Mouse (Mus musculus) hindbrain, postnatal 0 days (tissue): ENCODE measurements around the gene Selenbp1. TPM values are rescaled to one million over a fixed set of nuclear protein-coding genes. Genes with fewer than 3 reads are reported as not detected.
"Not testable (repeated sequence)": the region's sequence is repeated elsewhere in the genome, so short reads cannot be mapped to it uniquely, and the experiment has no call there.

ENCODE experiments used
- ATAC-seq: fragments of 200-750 bp; cut with Nextera tagmentation; 2 replicates; pipeline ENCODE4 v1.8.0; 2017; ENCODE audit warnings: mild to moderate bottlenecking, moderate TSS enrichment, moderate library complexity
- DNase-seq: peaks from one replicate; pipeline ENCODE4 v3.0.0-alpha.2; 2015; ENCODE audit warnings: low spot score
- H3K27ac ChIP-seq: fragments of 300-500 bp; sonication (generic); 2 replicates; pipeline ENCODE4 v1.5.1; 2014; ENCODE audit warnings: mild to moderate bottlenecking
- H3K27me3 ChIP-seq: fragments of 300-500 bp; sonication (generic); 2 replicates; pipeline ENCODE4 v1.6.1; 2014; ENCODE audit warnings: low read length, mixed read lengths; ENCODE audit not compliant: insufficient read depth
- H3K36me3 ChIP-seq: fragments of 300-500 bp; sonication (generic); 2 replicates; pipeline ENCODE4 v1.6.1; 2014; ENCODE audit warnings: low read length, mixed read lengths; ENCODE audit not compliant: insufficient read depth
- H3K4me1 ChIP-seq: fragments of 300-500 bp; sonication (generic); 2 replicates; pipeline ENCODE4 v1.6.1; 2014; ENCODE audit warnings: antibody characterized with exemption, low read length, mixed read lengths; ENCODE audit not compliant: insufficient read depth
- H3K4me2 ChIP-seq: fragments of 300-500 bp; sonication (generic); 2 replicates; pipeline ENCODE4 v1.6.1; 2014; ENCODE audit warnings: low read depth, mild to moderate bottlenecking, low read length, moderate library complexity, mixed read lengths
- H3K4me3 ChIP-seq: fragments of 300-500 bp; sonication (generic); 2 replicates; pipeline ENCODE4 v1.5.1; 2014; ENCODE audit warnings: low read length
- H3K9ac ChIP-seq: fragments of 300-500 bp; sonication (generic); replicated peaks from 2 replicates; pipeline ENCODE4 v1.6.1; 2014; ENCODE audit warnings: mild to moderate bottlenecking, low read length, moderate library complexity, mixed read lengths
- H3K9me3 ChIP-seq: fragments of 300-500 bp; sonication (generic); 2 replicates; pipeline ENCODE4 v1.6.1; 2016; ENCODE audit warnings: low read length, mixed read lengths
- CTCF ChIP-seq: IDR thresholded peaks from 2 replicates; pipeline ENCODE4 v1.5.1; 2016; ENCODE audit warnings: antibody characterized with exemption, control low read depth, low read depth
- WGBS: fragments of 180-500 bp; shearing (Covaris S2); extraction: QIAGEN DNeasy Blood & Tissue Kit; methylation state at CpG from one replicate; pipeline ENCODE4 v1.1.7; 2014; 5-methylcytosine and 5-hydroxymethylcytosine counted together
- polyA plus RNA-seq: library from polyadenylated mRNA; unstranded; fragments of >200 nt; fragmentation: Nextera tagmentation; extraction: Ambion mirVana; gene quantifications from 2 replicates; pipeline ENCODE4 v1.2.1, GENCODE M21; 2015
- total RNA-seq: library from RNA; depleted of rRNA; stranded (reverse); fragments of >200 nt; gene quantifications from 2 replicates; pipeline ENCODE4 v1.2.3, GENCODE M21; 2014; rRNA removed

Gene Selenbp1
- 32.8 and 36.5 TPM in 2 replicates for total RNA-seq
- 19.9 and 21.3 TPM in 2 replicates for polyA plus RNA-seq

DNA sequence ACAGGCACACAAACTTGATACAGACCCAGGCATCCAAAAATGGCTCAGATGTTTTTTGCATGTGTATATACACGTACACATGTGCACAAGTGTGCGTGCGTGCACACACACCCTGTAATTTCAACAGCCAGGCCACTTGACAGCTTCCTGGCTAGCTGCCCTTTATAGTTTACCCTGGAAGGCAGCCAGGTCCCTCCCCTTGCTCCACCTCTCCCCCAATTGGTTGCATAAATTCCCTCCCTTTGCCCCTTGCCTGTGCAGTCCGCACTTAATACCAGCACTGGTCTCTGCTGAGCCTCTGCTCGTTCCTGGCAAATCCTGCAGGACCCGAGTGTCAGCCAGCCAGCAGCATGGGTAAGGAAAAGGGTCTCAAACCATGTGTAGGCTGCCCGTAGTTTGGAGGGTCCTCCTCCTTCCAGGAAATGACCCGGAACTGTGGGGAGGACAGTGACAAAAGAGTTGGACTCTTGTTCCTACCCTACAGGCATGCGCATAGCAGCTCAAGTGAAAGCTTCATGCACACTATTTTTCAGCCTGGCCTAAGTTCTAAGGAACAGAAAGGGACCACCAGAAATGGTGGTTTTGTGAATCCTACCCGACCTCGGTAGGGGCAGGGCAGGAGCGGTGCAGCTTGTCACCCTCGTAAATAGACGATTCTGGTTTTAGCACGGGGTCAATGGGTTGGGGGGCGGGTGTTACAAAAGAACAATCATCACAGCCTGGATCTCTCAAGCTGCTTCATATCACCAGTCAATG is at the start of gene Selenbp1:
Gene Selenbp1 (plus strand): TSS at position 248 of the 756 bp plus-strand sequence.
- TF ChIP-seq CTCF: no peak
- 21% methylated on average over 16 of the region's 16 CpGs for WGBS
- ATAC-seq (peak; percentile 91), DNase-seq (peak; percentile 79)
- Histone ChIP-seq H3K4me3 (peak within 1 kb of the TSS; percentile 27), H3K4me1 (no peaks in the 10 kb centered on the region), H3K9me3 (no peaks in the 10 kb centered on the region), H3K27ac (peak within 1 kb of the TSS; percentile 77), H3K27me3 (no peaks in the 10 kb centered on the region), H3K9ac (0 out of 2 replicates have a peak within 1 kb of the TSS, but pooled peaks have one; percentile 30), H3K36me3 (no peaks in the 10 kb centered on the region), H3K4me2 (peak within 1 kb of the TSS; percentile 46)

DNA sequence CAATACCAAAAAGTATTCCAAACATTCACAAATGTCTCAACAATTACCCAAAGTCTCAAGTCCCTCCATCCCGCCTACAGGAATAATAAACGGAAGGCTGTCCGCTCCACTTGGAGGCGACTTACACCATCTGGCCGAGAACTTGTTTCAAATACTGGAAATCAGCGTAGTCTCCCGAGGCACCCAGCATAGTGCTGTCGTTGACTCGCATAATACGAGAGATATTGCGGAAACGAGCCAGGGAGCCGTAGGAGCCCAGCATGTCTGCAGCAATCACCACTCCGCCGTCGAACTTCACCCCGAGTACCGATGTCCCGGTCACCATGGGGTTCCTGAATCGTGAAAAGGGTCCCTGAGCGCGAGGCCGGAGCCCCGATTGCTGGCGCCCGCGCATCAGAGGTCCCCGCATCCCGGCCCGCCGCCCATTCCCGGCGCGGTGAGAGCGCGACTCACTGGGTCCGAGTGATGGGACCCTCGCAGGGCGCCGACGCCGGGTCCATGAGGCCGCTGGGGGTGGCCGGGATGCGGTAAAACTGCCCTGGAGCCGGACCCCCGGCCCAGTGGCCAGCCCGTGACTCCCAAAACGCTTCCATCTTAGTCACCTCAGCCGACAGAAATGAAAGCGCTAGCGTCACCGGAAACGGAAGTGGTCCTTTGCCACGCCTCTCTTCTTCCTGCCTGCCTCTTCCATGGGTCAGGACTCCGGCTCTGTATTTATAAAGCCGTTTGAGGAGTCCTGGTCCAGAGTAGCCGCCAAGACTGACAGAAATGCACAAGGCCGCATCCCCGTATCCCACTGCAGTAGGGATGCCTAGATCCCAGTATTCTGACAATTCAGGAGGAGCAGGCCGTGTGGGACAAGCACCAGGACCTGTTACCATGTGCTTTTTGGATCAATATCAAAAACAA is 46.3 kb upstream of the Selenbp1 start, which contains the start of gene Psmb4:
Gene Psmb4 (minus strand): TSS at position 646 of the 909 bp plus-strand sequence.
- 1% methylated on average over 61 of the region's 61 CpGs for WGBS
- H3K27me3 ChIP-seq: no peaks in the 10 kb centered on the region
- H3K4me3 ChIP-seq: peak within 1 kb of the TSS; percentile 96
- no peak for TF ChIP-seq CTCF
- H3K4me2 ChIP-seq: peak within 1 kb of the TSS; percentile 60
- peak within 1 kb of the TSS; percentile 91 for H3K9ac ChIP-seq
- no peaks in the 10 kb centered on the region for H3K9me3 ChIP-seq
- peaks cover 28% of the 10 kb centered on the region for H3K36me3 ChIP-seq
- peaks cover 7% of the 10 kb centered on the region; the same call in 1 of the 2 replicates for H3K4me1 ChIP-seq
- DNase-seq: peak; percentile 94
- peak; percentile 91 for ATAC-seq
- peak within 1 kb of the TSS; percentile 90 for H3K27ac ChIP-seq

DNA sequence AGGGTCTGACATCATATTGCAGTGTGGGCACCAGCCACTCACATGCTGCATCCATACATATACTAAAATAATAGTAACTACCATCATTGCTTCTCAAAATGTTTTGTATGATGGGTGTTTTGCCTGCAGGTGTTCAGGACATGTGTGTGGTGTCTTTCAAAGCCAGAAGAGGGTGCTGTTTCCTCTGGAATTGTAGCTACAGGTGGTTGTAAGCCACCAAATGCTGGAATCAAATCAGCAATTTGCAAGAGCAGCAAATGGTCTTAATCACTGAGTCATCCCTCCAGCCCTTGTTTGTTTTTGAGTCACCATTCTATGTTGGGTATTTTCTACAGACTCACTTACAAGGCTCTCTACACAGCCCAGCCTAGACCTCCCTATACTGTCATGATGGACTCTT is 44.3 kb upstream of the Selenbp1 start:
- peaks cover 7% of the 10 kb centered on the region; the same call in 1 of the 2 replicates for H3K4me1 ChIP-seq
- peaks cover 15% of the 10 kb centered on the region for H3K36me3 ChIP-seq
- DNase-seq: peak; percentile 60
- peak; percentile 63 for TF ChIP-seq CTCF
- ATAC-seq: no peak
- no peak overlapping the region for H3K4me2 ChIP-seq
- no peak overlapping the region for H3K27ac ChIP-seq
- H3K27me3 ChIP-seq: no peaks in the 10 kb centered on the region
- H3K9me3 ChIP-seq: no peaks in the 10 kb centered on the region
- no peak overlapping the region for H3K4me3 ChIP-seq
- H3K9ac ChIP-seq: no peak overlapping the region

DNA sequence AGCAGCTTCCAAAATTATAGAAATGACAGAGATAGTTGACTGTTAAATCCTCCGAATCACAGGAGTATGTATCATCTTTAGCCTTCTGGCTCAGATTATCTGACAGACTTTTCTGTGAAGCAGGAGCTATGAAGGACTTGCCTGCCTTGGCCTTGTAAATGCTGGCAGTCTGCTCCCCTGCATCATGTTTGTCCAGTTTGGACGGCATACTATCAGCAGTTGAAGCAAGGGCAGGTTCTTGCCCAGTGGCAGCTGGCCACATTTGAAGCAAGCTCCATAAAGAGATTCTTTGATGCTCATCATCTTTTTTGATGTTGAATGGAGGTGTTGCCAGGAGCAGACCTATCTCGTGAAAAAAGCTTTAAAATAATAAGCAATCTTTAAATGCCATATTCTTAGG is 38.8 kb upstream of the Selenbp1 start:
- 70% methylated on average over 3 of the region's 3 CpGs for WGBS
- no peak overlapping the region for H3K27ac ChIP-seq
- H3K9ac ChIP-seq: no peak overlapping the region
- H3K9me3 ChIP-seq: no peaks in the 10 kb centered on the region
- ATAC-seq: no peak
- no peaks in the 10 kb centered on the region for H3K4me1 ChIP-seq
- no peak for TF ChIP-seq CTCF
- H3K4me3 ChIP-seq: no peak overlapping the region
- no peaks in the 10 kb centered on the region for H3K27me3 ChIP-seq
- no peak overlapping the region for H3K4me2 ChIP-seq
- DNase-seq: no peak
- no peaks in the 10 kb centered on the region for H3K36me3 ChIP-seq

DNA sequence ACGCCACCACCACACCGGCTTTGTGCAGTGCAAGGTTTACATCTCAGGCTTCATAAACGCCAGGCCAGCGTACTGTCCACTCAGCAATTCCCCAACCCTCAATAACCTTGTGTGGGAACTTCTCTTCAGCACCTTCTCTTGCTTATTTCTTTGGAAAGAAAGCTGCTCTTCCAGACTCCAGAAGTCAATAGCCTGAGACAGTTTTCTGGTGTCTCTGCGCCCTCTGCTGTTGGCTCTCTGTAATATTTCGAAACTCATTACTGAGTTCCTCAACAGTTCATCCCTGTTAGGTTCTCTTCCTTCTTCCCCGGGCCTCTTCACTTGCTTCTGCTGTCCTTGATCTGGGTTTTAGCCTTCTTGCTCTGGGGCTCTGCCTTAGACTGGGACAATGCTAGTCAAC is 30.1 kb upstream of the Selenbp1 start:
- Histone ChIP-seq H3K4me1 (no peaks in the 10 kb centered on the region), H3K4me2 (no peak overlapping the region), H3K27ac (no peak overlapping the region), H3K9ac (no peak overlapping the region), H3K9me3 (no peaks in the 10 kb centered on the region), H3K27me3 (no peaks in the 10 kb centered on the region), H3K36me3 (no peaks in the 10 kb centered on the region), H3K4me3 (no peak overlapping the region)
- peak; percentile 62; the same call in 1 of the 2 replicates for ATAC-seq
- WGBS: 23% methylated on average over 7 of the region's 7 CpGs
- DNase-seq: peak; percentile 82
- TF ChIP-seq CTCF: peak; percentile 79

DNA sequence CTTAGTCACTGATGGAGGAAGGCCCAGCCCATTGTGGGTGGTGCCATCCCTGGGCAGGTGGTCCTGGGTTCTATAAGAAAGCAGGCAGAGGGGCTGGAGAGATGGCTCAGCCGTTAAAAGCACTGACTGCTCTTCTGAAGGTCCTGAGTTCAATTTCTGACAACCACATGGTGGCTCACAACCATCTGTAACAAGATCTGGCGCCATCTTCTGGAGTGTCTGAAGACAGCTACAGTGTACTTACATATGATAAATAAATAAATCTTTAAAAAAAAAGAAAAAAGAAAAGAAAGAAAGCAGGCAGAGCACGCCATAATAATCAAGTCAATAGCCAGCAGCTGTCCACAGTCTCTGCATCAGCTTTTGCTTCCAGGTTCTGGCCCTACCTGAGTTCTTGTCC is 28.1 kb upstream of the Selenbp1 start:
- H3K4me2 ChIP-seq, H3K9ac ChIP-seq, H3K4me1 ChIP-seq, DNase-seq, H3K36me3 ChIP-seq, H3K9me3 ChIP-seq, ATAC-seq, H3K4me3 ChIP-seq, H3K27me3 ChIP-seq, H3K27ac ChIP-seq: not testable (repeated sequence)
- WGBS: 54% methylated on average over 3 of the region's 3 CpGs
- 0 out of 2 replicates have a peak, but pooled peaks have one; percentile 2 for TF ChIP-seq CTCF
